Mouse (Mus musculus): Measurements from ENCODE around the gene Olfr544.

Gene Olfr544

DNA sequence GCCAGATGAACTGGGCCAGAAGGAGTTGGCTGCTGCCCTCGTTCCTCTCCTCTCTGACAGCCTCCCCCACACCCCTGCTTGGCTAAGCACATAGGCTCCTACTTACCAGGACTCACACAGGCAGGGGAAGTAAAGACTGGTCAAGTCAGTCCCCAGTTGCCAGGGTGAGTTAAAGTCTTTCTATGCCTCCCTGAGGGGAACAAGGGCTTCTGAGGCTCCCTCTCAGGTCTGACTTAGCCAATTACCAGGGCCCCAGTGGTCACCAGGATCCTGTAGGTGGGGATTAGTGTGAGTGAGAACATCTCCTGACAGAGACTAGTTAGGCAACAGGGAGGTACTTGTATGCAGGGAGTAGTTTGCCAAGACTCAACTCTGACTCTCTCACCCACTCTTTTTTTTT, at the start of gene Olfr544:
Gene Olfr544 (minus strand): TSS at position 153 of the 400 bp plus-strand sequence.
- ChIA-PET CTCF (no interaction called here), POLR2A (no interaction called here)

DNA sequence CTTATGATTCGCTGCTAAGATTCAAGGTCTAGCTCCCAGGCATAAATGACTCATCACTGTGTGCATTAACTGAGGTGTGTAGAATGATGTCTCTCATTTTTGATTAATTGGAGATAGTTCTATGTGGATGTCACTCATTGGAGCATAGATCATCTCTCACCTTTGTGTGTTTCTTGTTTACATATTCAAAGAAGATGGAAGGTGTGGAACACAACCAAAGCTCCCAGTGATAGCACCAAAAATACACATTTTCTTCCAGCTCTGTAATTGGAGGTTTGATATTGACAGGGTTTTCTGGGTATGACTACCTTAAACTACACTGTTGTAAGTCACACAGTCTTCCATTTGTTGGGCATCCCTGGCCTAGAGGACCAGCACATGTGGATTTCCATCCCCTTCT, 46.3 kb upstream of the Olfr544 start, which contains the start of gene Olfr547:
Gene Olfr547 (plus strand): TSS at position 301 of the 400 bp plus-strand sequence.
- POLR2A ChIA-PET, result no interaction called here

DNA sequence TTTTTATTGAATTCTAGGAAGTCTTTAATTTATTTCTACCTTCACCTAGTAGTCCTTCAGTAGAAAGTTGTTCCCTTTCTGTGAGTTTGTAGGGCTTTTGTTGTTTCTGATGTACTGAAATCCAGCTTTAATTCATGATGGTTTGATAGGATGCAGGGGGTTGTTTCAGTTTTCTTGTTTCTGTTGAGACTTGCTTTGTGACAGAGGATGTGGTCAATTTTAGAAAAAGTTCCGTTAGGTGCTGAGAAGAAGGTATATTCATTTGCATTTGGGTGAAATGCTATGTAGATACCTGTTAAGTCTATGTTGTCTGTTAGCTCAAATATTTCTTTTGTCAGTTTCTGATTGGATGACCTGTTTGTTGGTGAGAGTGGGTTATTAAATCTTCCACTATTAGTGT, 40.9 kb upstream of the Olfr544 start:
- ChIA-PET POLR2A (interaction anchor here in 1 of 4 experiments (0.7 kb wide), 1 partner anchor 25 kb away, joined by 3 read pairs; no protein-coding TSS in a partner anchor), CTCF (no interaction called here)

More for the DNA sequence above, 46.3 kb upstream of the Olfr544 start, which contains the start of gene Olfr547:
- CTCF ChIA-PET, result no interaction called here

DNA sequence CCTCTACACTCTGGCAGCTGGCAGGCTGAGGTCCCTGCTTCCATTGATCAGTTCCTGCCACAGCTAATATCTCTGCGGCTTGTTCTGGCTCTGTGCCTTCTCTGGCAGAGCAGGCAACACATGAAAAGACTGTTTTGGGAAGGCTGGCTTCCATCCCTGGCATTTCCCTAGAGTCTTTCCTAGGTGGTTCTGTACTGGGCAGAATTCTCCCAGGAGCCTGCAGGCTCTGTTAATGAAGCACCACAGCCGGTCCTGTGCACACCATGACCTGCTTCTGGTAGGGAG, 28.9 kb upstream of the Olfr544 start:
- ChIA-PET CTCF (no interaction called here), POLR2A (no interaction called here)

DNA sequence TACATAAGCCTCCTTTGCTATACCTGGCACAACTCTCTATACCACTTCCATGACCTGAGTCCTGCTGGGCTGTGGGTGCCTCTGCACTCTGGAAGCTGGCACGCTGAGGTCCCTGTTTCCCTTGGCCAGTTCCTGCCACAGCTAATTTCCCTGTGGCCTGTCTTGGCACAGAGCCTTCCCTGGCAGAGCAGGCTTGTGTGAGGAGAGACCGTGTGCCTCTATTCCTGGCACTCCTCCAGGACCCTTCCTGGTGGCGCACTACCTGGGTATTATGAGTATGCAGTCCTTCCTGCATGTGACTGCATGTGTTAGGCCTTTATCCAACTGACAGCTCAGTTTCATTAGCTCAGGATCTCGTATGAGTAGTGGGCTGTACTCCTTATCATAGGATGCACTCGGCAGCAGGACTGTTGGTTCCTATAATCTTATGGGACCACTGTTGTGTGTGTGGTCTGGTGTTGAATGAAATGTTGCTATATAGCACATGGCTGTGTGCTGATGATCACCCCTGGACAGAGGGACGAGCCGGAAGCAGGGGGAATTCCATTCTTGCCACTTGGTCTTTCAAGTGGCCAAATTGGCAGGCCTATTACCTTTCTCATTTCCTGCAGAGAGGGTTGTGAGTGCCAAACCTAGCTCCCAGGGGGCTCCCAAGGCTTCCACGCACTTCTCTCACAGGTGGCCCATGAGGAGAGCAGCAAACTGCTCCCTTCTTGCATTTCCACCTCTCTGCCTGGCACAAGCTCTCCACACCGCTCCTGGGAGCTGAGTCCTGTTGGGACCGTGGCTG, 28.3 kb upstream of the Olfr544 start:
- CTCF ChIA-PET, result no interaction called here
- POLR2A ChIA-PET, result interaction anchor here in 1 of 4 experiments (0.6 kb wide), 1 partner anchor 312 kb away, joined by 3 read pairs; no protein-coding TSS in a partner anchor

DNA sequence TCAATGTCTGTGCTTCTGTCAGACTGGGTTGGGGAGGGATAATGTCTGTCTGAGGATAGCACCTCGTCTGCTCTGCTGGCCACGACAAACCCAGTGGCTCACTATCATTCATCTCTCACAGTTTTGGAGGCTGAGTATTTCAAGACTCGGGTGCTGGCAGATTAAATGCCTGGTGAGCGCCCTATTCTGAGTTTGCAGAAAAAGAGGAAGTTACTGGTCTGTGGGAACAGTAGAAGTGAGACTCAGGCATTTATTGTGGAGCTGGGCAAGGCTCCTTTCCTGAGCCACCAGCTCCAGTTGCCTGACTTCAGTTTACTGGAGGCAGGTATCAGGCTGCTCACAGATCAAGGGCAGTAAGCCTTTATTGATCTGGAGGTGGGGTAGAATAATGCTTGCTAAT, 26.0 kb upstream of the Olfr544 start:
- POLR2A ChIA-PET, result no interaction called here
- CTCF ChIA-PET, result interaction anchor here in 2 of 4 experiments (1.0 to 3.1 kb wide), 5 partner anchors 122 to 406 kb away, joined by 3 to 19 read pairs (median 9); partner anchors contain the start of genes Olfr557 (in 2 of the 2) and Olfr554 (in 1 of the 2)

- ChIA-PET CTCF (interaction anchor here (0.6 to 3.1 kb wide), 32 partner anchors 14 to 1429 kb away, joined by 3 to 19 read pairs (median 4); partner anchors contain the start of genes Olfr557 (in 3 of the 4), Trim68 (in 2 of the 4), Olfr586 (in 1 of the 4) and Stim1 (in 1 of the 4)), POLR2A (interaction anchor here in 3 of 4 experiments (0.5 to 1.4 kb wide), 7 partner anchors 34 to 311 kb away, joined by 3 to 4 read pairs (median 4); partner anchors contain the start of genes Trim21 (in 1 of the 3) and Trim68 (in 1 of the 3))
These were observed 24.8 kb upstream of the Olfr544 start for GRCm38 (mm10) chr7:102512814-102513435.

DNA sequence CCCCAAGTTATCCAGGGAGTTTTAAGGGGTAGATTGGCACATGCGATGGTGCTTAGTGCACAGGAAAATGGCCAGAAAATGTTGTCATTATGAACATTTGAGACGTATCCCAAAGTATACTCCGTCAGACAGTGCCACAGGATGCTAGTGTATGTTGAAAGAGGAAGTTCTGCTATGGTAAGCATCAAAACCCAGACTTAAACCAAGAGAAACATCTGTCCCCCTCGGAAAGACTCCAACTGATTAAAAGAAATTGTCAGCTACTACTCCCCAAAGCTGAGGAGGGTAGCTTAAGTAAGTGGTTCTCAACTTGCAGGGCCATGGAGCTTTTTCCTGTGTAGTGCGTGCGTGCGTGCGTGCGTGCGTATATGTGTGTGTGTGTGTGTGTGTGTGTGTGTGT, 23.8 kb upstream of the Olfr544 start:
- CTCF ChIA-PET, result interaction anchor here in 3 of 4 experiments (0.5 to 3.1 kb wide), 5 partner anchors 183 to 1298 kb away, joined by 3 to 19 read pairs (median 6); partner anchors contain the start of gene Olfr557 (in 2 of the 3)
- POLR2A ChIA-PET, result interaction anchor here in 2 of 4 experiments (0.6 to 1.4 kb wide), 2 partner anchors 33 to 104 kb away, joined by 4 read pairs; no protein-coding TSS in a partner anchor

DNA sequence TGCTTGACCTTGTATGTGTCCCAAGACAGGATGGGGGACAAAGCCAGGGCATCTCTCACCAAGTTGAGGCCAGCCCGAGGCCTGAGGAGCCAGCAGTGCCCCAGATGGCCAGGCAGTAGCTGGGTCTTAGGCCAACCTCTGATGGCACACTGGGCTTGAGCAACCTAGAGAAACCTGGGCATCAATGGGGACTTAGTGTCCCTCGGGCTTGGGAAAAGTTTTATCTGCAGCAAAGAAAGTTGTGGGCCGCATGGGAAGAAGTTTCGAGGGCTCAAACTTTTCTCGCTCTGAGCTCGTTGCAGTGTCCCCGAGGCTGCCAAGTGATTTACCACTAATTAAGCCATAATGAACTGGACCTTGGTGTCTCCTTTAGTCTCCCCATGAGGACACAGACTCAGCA, 21.6 kb upstream of the Olfr544 start:
- ChIA-PET POLR2A (interaction anchor here in 2 of 4 experiments (0.6 kb wide), 2 partner anchors 12 to 77 kb away, joined by 3 to 5 read pairs; no protein-coding TSS in a partner anchor), CTCF (no interaction called here)

DNA sequence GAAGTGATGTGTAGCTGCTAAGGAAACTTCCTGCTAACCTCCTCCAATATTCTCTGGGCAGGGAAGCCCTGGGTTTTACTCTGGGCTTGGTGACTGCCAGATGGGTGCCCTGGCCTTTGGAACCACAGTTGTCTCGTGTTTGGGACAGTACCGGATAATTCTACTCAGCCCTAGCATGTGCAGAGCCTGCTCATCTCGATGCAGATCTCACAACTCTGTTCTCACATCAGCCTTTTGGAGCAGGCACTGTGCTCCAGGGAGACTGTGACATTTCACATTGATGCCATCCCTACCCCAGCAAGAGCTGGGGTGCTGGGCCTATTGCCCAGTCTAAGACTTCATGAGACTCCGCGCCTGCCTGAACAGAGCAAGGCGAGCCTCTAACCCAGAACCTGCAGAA, 20.6 kb upstream of the Olfr544 start:
- POLR2A ChIA-PET, result no interaction called here

DNA sequence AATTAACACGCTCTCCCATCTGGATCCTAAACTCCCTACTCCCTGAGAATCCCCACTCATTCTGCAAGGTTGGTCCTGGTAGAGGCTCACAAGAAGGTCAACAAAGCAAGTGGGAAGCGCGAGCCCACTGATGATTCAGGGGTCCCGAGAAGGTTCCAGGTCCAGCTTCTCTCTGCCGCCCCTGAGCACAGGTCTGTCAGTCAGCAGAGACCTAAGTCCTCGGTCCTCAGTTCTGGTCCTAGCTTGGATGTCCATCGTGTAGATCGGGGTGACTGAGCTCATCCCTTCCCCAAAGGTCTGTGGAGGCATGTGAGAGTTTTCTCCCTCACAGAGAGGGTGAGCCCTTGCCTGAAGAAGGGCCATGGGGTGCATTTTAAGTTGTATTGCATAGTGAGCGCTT, 20.0 kb upstream of the Olfr544 start:
- ChIA-PET CTCF (interaction anchor here in 3 of 4 experiments (0.8 to 1.1 kb wide), 3 partner anchors 412 to 1435 kb away, joined by 3 to 4 read pairs (median 3); no protein-coding TSS in a partner anchor), POLR2A (interaction anchor here in 1 of 4 experiments (0.6 kb wide), 1 partner anchor 1215 kb away, joined by 5 read pairs; no protein-coding TSS in a partner anchor)

More for the DNA sequence above, 20.6 kb upstream of the Olfr544 start:
- CTCF ChIA-PET, result no interaction called here

DNA sequence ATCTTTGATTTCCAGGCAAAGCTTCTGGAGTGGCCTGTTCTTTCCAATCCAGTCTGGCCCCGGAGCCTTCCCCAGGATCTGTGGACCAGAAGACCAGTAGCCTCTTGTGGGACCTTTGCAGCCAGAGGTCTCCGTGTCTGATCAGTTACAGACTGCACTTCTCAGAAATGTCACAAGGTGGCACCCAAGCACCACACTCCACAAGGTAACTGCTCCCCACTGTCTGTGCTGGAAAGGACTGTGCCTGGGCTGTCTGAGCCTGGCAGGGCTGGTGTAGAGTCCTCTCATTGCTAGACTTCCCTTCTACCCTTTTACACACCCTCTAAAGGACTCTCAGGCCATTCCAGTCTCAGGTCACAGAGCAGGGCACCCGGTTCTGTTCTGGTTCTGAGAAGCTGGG, 18.7 kb upstream of the Olfr544 start:
- POLR2A ChIA-PET, result no interaction called here
- CTCF ChIA-PET, result interaction anchor here in 2 of 4 experiments (1.0 to 1.1 kb wide), 2 partner anchors 413 to 613 kb away, joined by 3 to 4 read pairs; no protein-coding TSS in a partner anchor

DNA sequence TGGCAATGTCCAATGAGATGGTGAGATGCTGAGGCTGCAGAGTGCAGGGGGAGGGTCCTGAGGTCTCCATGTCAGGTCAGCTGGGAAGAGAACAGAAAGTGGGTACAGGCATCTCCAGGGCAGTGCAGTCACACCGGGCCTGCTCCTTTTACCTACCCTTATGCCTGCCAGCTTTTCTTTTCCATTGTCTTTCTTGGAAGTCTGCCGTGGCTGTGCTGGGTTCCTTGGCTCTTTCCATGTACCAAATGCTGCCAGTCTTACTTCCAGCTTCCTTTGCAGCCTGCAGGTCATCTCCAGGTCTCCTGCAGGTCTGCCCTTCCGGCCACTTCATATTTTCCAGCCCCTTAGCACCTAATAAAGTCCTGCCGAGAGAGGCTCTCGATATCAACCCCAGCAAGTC, 13.9 kb upstream of the Olfr544 start:
- ChIA-PET POLR2A (no interaction called here), CTCF (no interaction called here)

- CTCF ChIA-PET, result no interaction called here
- POLR2A ChIA-PET, result no interaction called here
These were observed 11.4 kb upstream of the Olfr544 start, which contains the start of gene Olfr545 for GRCm38 (mm10) chr7:102499473-102499872. Olfr545 (minus strand) TSS chr7:102499573.

GRCm38 (mm10) chr7:102494416-102494815, 6.3 kb upstream of the Olfr544 start:
- ChIA-PET CTCF (interaction anchor here in 2 of 4 experiments (1.0 to 1.2 kb wide), 2 partner anchors 10 to 43 kb away, joined by 3 read pairs; no protein-coding TSS in a partner anchor), POLR2A (interaction anchor here in 1 of 4 experiments (0.6 kb wide), 1 partner anchor 10 kb away, joined by 3 read pairs; no protein-coding TSS in a partner anchor)

GRCm38 (mm10) chr7:102486105-102486504, 2.0 kb downstream of the Olfr544 start:
- CTCF ChIA-PET, result interaction anchor here in 2 of 4 experiments (1.1 to 1.8 kb wide), 3 partner anchors 8 to 197 kb away, joined by 3 to 5 read pairs (median 3); no protein-coding TSS in a partner anchor

GRCm38 (mm10) chr7:102484766-102485165, 3.3 kb downstream of the Olfr544 start:
- CTCF ChIA-PET, result interaction anchor here in 1 of 4 experiments (1.1 kb wide), 1 partner anchor 10 kb away, joined by 3 read pairs; no protein-coding TSS in a partner anchor
- POLR2A ChIA-PET, result interaction anchor here in 2 of 4 experiments (0.6 to 0.7 kb wide), 2 partner anchors 9 to 1587 kb away, joined by 3 to 4 read pairs; no protein-coding TSS in a partner anchor

More at GRCm38 (mm10) chr7:102486105-102486504, 2.0 kb downstream of the Olfr544 start:
- POLR2A ChIA-PET, result interaction anchor here in 1 of 4 experiments (0.7 kb wide), 1 partner anchor 24 kb away, joined by 3 read pairs; no protein-coding TSS in a partner anchor

DNA sequence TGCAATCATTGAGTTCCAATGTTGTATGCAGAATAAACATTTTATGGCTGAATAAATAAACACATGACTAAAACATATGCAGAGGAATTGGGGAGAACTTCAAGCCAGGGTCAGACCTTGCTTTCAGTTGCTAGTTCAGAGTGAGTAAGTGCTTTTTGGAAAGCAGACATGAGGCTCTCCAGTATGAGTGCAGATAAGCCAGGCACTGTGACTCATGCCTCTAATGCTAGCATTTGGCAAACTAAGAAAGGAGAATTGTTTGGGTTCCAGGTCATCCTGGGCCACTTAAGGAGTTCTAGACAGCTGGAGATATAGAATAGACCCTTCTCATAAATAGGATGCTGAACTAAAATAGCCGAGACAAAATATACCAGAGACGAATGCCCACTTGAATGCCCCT, 4.4 kb downstream of the Olfr544 start:
- ChIA-PET POLR2A (no interaction called here), CTCF (no interaction called here)

DNA sequence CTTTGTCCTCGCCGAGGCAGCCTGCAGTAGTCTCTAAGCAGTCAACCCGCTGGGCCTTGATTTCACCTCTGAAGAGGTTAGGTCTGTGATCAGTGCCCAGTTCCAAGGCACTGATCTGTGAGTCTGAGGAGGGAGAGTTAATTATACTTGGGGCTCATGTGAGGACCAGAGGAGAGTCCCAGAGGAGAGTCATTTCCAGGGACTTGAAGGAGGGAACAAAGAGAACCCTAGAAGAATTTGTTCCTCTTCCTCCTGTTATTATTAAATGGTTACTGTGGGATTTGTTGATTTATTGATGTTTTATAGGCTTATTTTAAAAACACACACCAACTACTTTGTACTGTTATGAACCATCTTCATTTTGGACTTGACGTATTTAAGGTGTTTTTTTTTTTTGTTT, 6.5 kb downstream of the Olfr544 start, which contains the start of gene Olfr543:
Gene Olfr543 (minus strand): TSS at position 101 of the 400 bp plus-strand sequence.
- ChIA-PET CTCF (no interaction called here), POLR2A (interaction anchor here in 1 of 4 experiments (1.0 to 1.7 kb wide), 2 partner anchors 13 to 30 kb away, joined by 3 to 4 read pairs; no protein-coding TSS in a partner anchor)
